Mouse (Mus musculus) forebrain, embryonic 14.5 days (tissue): ENCODE data around the gene Traip. TPM values are rescaled to one million over a fixed set of nuclear protein-coding genes. Genes with fewer than 3 reads are reported as not detected.

Source experiments
- ATAC-seq: fragments of 200-750 bp; cut with Nextera tagmentation; 2 replicates; pipeline ENCODE4 v1.8.0; 2017; ENCODE audit warnings: mild to moderate bottlenecking, moderate library complexity
- DNase-seq: peaks from one replicate; pipeline ENCODE4 v3.0.0-alpha.2; 2015; ENCODE audit warnings: low spot score
- H3K27ac ChIP-seq: fragments of 300-500 bp; sonication (generic); 2 replicates; pipeline ENCODE4 v1.5.1; 2014; ENCODE audit warnings: low read depth, mild to moderate bottlenecking, control low read depth, low read length, moderate library complexity
- H3K27me3 ChIP-seq: fragments of 300-500 bp; sonication (generic); replicated peaks from 2 replicates; pipeline ENCODE4 v1.6.1; 2014; ENCODE audit warnings: low read length, control low read depth, mixed read lengths; ENCODE audit not compliant: control insufficient read depth, insufficient read depth
- H3K36me3 ChIP-seq: fragments of 300-500 bp; sonication (generic); 2 replicates; pipeline ENCODE4 v1.6.1; 2014; ENCODE audit warnings: low read length, control low read depth; ENCODE audit not compliant: control insufficient read depth, insufficient read depth
- H3K4me1 ChIP-seq: fragments of 300-500 bp; sonication (generic); 2 replicates; pipeline ENCODE4 v1.6.1; 2014; ENCODE audit warnings: antibody characterized with exemption, low read length, control low read depth; ENCODE audit not compliant: control insufficient read depth, insufficient read depth
- H3K4me2 ChIP-seq: fragments of 300-500 bp; sonication (generic); 2 replicates; pipeline ENCODE4 v1.6.1; 2014; ENCODE audit warnings: mild to moderate bottlenecking, control low read depth, low read length
- H3K4me3 ChIP-seq: fragments of 300-500 bp; sonication (generic); 2 replicates; pipeline ENCODE4 v1.5.1; 2014; ENCODE audit warnings: low read depth, low read length, control low read depth
- H3K9ac ChIP-seq: fragments of 300-500 bp; sonication (generic); 2 replicates; pipeline ENCODE4 v1.6.1; 2014; ENCODE audit warnings: mild to moderate bottlenecking, low read length, control low read depth, moderate library complexity
- H3K9me3 ChIP-seq: fragments of 300-500 bp; sonication (generic); replicated peaks from 2 replicates; pipeline ENCODE4 v1.6.1; 2016; ENCODE audit warnings: low read length, control low read depth, mixed read lengths; ENCODE audit not compliant: control insufficient read depth
- WGBS: fragments of 180-500 bp; shearing (Covaris S2); extraction: QIAGEN DNeasy Blood & Tissue Kit; methylation state at CpG from one replicate; pipeline ENCODE4 v1.1.7; 2014; 5-methylcytosine and 5-hydroxymethylcytosine counted together
- polyA plus RNA-seq: library from polyadenylated mRNA; unstranded; fragments of >200 nt; fragmentation: Nextera tagmentation; extraction: Ambion mirVana; gene quantifications from 2 replicates; pipeline ENCODE4 v1.2.1, GENCODE M21; 2014

Gene Traip
- polyA plus RNA-seq, 1 experiment from 2014 or later: 20.5 TPM

DNA sequence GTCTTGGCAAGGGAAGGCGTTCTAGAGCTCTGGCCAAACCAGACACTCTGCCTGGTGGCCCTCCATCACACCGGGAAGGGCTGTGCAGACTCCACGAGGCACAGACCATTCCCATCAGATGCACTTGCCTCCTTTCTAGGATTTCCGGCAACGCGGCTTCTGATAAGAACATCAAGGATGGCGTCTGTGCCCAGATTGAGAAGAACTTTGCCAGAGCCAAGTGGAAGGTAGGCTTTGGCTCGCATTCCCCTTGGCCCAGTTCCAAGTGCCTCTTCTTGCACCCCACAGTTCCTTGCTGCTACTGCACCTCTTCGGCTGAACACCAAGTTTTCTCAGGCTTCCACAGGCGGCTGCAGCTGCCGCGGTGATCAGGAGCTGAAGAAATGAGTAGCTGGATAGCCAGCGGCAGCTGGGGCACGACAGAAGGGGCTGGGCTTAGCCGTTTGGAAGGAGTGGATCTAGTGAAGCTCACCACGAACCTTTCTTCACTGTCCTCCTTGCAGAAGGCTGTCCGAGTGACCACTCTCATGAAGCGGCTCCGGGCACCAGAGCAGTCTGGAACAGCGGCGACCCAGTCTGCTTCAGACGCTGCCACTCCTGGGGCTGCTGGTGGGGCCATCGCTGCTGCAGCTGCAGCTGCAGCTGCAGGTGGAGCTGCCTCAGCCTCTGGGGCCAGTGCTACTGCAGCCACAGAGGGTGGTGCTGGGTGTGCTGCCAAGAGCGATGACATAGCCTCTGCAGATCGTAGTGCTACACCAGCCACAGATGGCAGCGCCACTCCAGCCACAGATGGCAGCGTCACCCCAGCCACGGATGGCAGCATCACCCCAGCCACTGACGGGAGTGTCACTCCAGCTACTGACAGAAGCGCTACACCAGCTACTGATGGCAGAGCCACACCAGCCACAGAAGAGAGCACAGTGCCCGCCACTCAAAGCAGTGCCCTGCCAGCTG lies 2.4 kb upstream of the Traip start:
- H3K27me3 ChIP-seq: no peaks in the 10 kb centered on the region
- no peak overlapping the region for H3K4me2 ChIP-seq
- peaks cover 7% of the 10 kb centered on the region; the same call in 1 of the 2 replicates for H3K4me1 ChIP-seq
- 90% methylated on average over 31 of the region's 31 CpGs for WGBS
- ATAC-seq (no peak), DNase-seq (no peak)
- H3K9ac ChIP-seq: no peak overlapping the region
- no peak overlapping the region for H3K4me3 ChIP-seq
- H3K27ac ChIP-seq: no peak overlapping the region; the same call in 1 of the 2 replicates
- H3K9me3 ChIP-seq: no peaks in the 10 kb centered on the region
- H3K36me3 ChIP-seq: no peaks in the 10 kb centered on the region

DNA sequence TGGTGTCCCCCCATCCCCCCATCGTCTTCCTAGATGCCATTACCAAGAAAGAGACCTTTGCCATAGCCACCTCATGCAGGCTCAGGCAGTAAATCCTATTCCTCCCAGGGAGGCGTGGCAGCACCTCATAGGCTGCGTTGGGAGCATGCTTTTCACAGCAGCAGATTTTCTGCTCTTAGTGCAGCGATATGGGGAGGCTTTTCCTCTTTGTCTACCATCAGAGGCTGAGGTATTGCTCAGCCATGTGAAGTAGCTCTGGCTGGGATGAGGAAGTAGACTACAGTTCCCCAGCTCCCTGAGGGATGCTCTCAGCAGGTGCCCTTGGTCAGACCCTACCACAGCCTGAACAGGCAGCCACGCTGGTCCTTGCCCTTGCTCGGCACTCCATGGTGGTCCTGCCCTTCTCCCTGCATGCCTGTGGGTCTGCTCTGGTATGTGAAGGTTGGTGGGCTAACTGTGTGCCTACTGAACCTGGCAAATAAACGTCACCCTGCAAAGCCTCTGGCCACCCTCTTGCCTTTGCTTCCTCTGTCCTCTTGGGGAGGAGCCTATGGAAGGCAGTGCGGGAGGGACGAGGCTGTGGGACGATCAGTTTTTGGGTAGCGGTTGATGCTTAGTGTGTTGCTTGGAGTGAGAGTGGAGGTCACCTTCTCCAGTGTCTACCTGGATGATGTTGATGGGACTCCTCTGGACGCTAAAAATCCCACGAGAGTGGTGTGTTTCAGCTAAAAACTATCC lies 583 bp upstream of the Traip start:
- 83% methylated on average over 13 of the region's 13 CpGs for WGBS

DNA sequence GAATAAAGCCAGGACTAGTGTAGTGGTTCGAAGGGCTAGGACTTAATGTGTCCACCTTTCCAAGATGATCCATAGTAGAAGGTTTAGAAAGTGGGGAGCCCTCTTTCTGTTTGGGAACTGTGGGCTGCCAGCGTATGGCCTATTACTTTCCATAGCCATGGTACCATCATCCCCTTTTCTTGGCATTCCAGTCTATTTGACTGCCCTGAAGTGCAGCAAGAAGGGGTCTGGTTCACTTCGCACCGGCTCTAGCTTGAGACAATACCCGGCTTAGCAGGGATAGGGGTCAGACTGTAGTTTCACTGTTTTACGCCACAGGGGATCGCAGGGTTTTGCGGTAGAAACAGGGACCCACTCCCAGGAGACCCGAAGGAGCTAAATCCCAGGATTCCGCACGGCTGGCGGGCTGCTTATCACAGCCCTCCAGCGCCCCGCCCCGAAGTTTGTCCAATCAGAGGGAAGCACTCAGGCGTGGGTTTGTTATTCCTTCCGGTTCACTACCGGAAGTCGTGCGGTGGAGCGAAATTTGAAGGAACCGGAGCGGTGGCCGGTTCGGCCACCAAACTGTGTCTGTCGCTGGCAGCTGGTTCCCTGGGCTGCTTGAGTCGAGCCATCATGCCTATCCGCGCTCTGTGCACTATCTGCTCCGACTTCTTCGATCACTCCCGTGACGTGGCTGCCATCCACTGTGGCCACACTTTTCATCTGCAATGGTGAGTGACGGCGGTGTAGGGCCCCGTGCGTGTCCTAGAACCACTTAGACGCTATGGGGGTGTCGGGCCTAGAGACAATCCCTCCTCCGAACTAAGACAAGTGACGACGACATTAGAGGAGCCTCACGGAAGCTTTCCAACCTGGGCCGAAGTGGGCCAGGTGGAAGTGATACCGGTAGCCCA lies 772 bp downstream of the Traip start:
- DNase-seq: peak; percentile 97
- peaks cover 7% of the 10 kb centered on the region; the same call in 1 of the 2 replicates for H3K4me1 ChIP-seq

More for the DNA sequence above, 583 bp upstream of the Traip start:
- Histone ChIP-seq H3K9me3 (no peaks in the 10 kb centered on the region), H3K27ac (no peak overlapping the region), H3K27me3 (no peaks in the 10 kb centered on the region), H3K4me3 (no peak overlapping the region), H3K4me1 (peaks cover 7% of the 10 kb centered on the region; the same call in 1 of the 2 replicates), H3K36me3 (no peaks in the 10 kb centered on the region), H3K4me2 (no peak overlapping the region), H3K9ac (no peak overlapping the region)
- ATAC-seq: no peak
- DNase-seq: no peak

DNA sequence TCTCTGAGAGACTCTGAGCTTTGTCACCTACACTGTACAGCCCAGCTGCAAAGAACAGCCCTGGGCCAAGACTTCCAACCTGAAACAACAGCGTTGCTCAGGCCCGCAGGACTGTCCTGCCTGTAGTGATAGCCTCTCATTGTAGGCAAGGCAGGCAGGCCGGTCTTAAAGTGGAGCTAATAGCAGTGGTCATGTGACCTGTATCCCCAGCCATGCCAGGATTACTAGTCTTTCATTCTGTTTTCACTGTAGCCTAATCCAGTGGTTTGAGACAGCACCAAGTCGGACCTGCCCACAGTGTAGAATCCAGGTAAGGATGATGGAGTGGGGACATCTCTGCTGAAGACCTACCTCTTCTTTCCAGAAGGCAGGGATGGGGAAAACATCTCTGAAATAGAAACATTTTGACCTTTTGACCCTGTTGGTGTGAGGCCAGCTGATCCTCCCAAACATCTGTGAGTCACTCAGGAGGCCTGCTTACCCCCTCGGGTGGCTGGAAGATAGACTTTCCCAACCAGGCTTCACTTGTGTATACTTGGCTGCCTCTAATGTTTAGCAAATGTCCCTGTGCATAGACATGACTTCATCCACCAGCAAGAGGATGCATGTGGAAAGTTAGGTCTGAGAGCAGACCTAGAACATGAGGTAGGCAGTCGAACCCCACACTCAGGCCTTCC lies 5.8 kb downstream of the Traip start:
- no peak for ATAC-seq
- no peak for DNase-seq
- no peak overlapping the region for H3K9ac ChIP-seq
- H3K9me3 ChIP-seq: no peaks in the 10 kb centered on the region
- H3K27ac ChIP-seq: no peak overlapping the region
- no peak overlapping the region for H3K4me3 ChIP-seq
- H3K27me3 ChIP-seq: no peaks in the 10 kb centered on the region
- 84% methylated on average over 6 of the region's 6 CpGs for WGBS
- H3K36me3 ChIP-seq: peaks cover 17% of the 10 kb centered on the region; the same call in 1 of the 2 replicates
- no peak overlapping the region for H3K4me2 ChIP-seq
- 0 out of 2 replicates have a peak, but pooled peaks cover 3% of the 10 kb centered on the region for H3K4me1 ChIP-seq

More for the DNA sequence above, 772 bp downstream of the Traip start:
- ATAC-seq: peak; percentile 97
- Histone ChIP-seq H3K9ac (peak overlapping the region; percentile 76), H3K9me3 (no peaks in the 10 kb centered on the region), H3K27me3 (no peaks in the 10 kb centered on the region), H3K36me3 (no peaks in the 10 kb centered on the region), H3K4me3 (peak overlapping the region; percentile 47), H3K4me2 (peak overlapping the region; percentile 61), H3K27ac (peak overlapping the region; percentile 71)
- WGBS: 15% methylated on average over 45 of the region's 45 CpGs

DNA sequence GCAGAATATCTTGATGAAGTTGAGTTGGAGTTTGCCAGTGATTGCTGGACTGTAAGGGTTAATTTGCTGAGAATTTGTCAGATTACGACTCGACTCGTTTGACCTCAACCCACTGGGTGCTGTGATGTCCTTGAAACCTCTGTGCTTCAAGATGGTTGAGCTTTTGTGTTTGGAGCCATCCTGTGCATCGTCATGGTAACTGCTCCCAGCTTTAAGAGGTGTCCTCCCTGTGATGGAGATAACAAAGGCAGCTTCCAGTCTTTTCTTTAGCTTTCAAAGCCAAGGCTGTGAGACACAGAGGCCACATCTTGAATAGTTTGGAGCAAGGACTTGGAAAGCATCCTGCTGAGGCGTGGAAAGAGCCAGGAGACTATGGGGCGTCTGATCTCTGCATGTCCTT lies 7.2 kb downstream of the Traip start:
- Histone ChIP-seq H3K27ac (0 out of 2 replicates have a peak overlapping the region, but pooled peaks have one; percentile 39), H3K36me3 (peaks cover 20% of the 10 kb centered on the region), H3K4me3 (no peak overlapping the region), H3K4me2 (no peak overlapping the region), H3K9ac (no peak overlapping the region), H3K4me1 (peaks cover 3% of the 10 kb centered on the region; the same call in 1 of the 2 replicates), H3K27me3 (no peaks in the 10 kb centered on the region), H3K9me3 (no peaks in the 10 kb centered on the region)
- 39% methylated on average over 6 of the region's 6 CpGs for whole genome bisulfite sequencing
- no peak for ATAC-seq
- DNase-seq: no peak

DNA sequence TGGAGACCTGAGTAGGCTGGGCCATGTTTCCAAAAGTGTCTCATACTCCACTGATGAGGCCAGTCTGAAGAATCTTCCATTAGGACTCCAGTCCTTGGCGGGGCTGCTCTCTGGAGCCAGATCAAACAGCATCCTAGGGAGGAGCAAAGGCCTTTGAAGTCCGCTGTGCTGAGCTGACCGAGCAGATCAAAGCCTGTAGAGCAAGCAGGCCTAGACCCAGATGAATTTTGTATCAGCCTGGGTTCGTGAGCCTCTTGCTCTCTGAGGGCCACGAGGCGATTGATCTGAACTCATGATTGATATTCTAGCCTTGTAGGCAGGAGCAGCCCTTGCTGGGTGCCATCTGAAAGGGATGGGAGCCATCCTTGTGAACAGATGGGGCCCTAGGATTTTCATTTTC lies 10.0 kb downstream of the Traip start:
- no peaks in the 10 kb centered on the region for H3K9me3 ChIP-seq
- peaks cover 3% of the 10 kb centered on the region; the same call in 1 of the 2 replicates for H3K4me1 ChIP-seq
- no peaks in the 10 kb centered on the region for H3K27me3 ChIP-seq
- DNase-seq (no peak), ATAC-seq (no peak)
- H3K4me2 ChIP-seq: no peak overlapping the region
- WGBS: 80% methylated on average over 6 of the region's 6 CpGs
- no peak overlapping the region for H3K9ac ChIP-seq
- no peak overlapping the region for H3K4me3 ChIP-seq
- H3K27ac ChIP-seq: peak overlapping the region; percentile 59; the same call in 1 of the 2 replicates
- peaks cover 37% of the 10 kb centered on the region for H3K36me3 ChIP-seq

DNA sequence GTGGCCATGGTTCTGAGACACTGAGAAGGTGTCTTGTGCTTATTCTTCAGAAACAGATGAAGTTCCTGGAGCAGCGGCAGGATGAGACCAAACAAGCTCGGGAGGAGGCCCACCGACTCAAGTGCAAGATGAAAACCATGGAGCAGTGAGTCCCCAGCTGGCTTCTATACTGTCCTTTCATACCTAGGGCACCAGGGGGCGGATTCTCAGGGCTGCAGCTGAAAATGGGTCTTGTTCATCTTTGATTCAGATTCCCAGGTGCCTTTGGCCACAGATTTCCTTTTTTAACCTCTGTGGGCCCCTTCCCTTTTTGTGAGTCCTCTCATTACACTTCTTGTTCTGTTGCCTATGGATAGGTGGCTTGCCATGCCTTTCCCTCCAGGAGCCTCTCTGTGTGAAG lies 11.0 kb downstream of the Traip start:
- no peak for DNase-seq
- Histone ChIP-seq H3K4me2 (no peak overlapping the region; the same call in 1 of the 2 replicates), H3K9ac (no peak overlapping the region), H3K27me3 (no peaks in the 10 kb centered on the region), H3K4me3 (no peak overlapping the region), H3K4me1 (peaks cover 3% of the 10 kb centered on the region; the same call in 1 of the 2 replicates), H3K36me3 (peaks cover 39% of the 10 kb centered on the region), H3K9me3 (no peaks in the 10 kb centered on the region), H3K27ac (peak overlapping the region; percentile 59; the same call in 1 of the 2 replicates)
- 80% methylated on average over 4 of the region's 4 CpGs for WGBS
- ATAC-seq: no peak
